Mouse (Mus musculus): ENCODE data around the gene Hikeshi. TPM values are rescaled to one million over a fixed set of nuclear protein-coding genes. Genes with fewer than 3 reads are reported as not detected.

Gene Hikeshi
- polyA plus RNA-seq, 1 experiment from 2014 or later, result 171 TPM

- no peak for DNase-seq (ENCODE audit: low spot score)
- 67% methylated on average over 7 of the region's 7 CpGs for WGBS
Measured at GRCm38 (mm10) chr7:89908421-89908820, 32.6 kb downstream of the Hikeshi start.

DNA sequence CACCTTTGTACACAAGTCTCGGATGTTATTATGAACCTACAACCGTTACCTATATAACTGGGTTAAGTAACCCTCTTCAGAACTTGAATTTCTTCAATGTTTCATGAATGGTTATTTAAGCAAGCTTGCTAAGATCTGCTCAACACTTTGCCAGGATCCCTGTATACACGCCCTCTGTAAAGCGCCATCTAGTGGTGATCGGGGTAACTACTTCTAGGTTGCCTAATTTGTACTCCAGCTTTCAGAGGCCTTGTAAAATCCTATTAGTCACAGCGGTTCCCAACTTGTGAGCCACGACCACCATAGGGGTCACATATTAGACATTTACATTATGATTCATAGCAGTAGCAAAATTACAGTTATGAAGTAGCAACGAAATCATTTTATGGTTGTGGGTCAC is 33.1 kb downstream of the Hikeshi start:
- Histone ChIP-seq H3K27me3 (ENCODE audit: low read depth, poor library complexity, severe bottlenecking) (no peaks in the 10 kb centered on the region), H3K4me3 (no peak overlapping the region), H3K9me3 (replicated peaks) (no peaks in the 10 kb centered on the region), H3K27ac (replicated peaks) (no peak overlapping the region), H3K36me3 (no peaks in the 10 kb centered on the region), H3K4me1 (peaks cover 12% of the 10 kb centered on the region)
- WGBS, result 19% methylated on average over 8 of the region's 8 CpGs
- peak; percentile 73 for DNase-seq (ENCODE audit: low spot score)

More at GRCm38 (mm10) chr7:89908421-89908820, 32.6 kb downstream of the Hikeshi start:
- peaks cover 7% of the 10 kb centered on the region for H3K4me1 ChIP-seq
- H3K9me3 ChIP-seq (replicated peaks), result no peaks in the 10 kb centered on the region
- H3K36me3 ChIP-seq, result no peaks in the 10 kb centered on the region
- no peaks in the 10 kb centered on the region for H3K27me3 ChIP-seq (ENCODE audit: low read depth, poor library complexity, severe bottlenecking)
- no peak overlapping the region for H3K4me3 ChIP-seq
- H3K27ac ChIP-seq (replicated peaks), result no peak overlapping the region

- DNase-seq (ENCODE audit: low spot score), result peak; percentile 54
- H3K36me3 ChIP-seq, result no peaks in the 10 kb centered on the region
- H3K27ac ChIP-seq (replicated peaks), result no peak within 1 kb of the TSS
- H3K9me3 ChIP-seq (replicated peaks), result no peaks in the 10 kb centered on the region
- H3K4me3 ChIP-seq, result peak within 1 kb of the TSS; percentile 39
- WGBS, result 33% methylated on average over 22 of the region's 22 CpGs
- peaks cover 13% of the 10 kb centered on the region for H3K4me1 ChIP-seq
- no peaks in the 10 kb centered on the region for H3K27me3 ChIP-seq (ENCODE audit: low read depth, poor library complexity, severe bottlenecking)
Measured at GRCm38 (mm10) chr7:89903442-89904343, 37.3 kb downstream of the Hikeshi start, which contains the start of gene Ccdc81. Gene Ccdc81 (minus strand): TSS chr7:89903629.

- Histone ChIP-seq H3K27me3 (ENCODE audit: low read depth, poor library complexity, severe bottlenecking) (no peaks in the 10 kb centered on the region), H3K27ac (replicated peaks) (no peak overlapping the region), H3K4me3 (peak overlapping the region; percentile 39; the same call in 1 of the 2 replicates), H3K9me3 (replicated peaks) (no peaks in the 10 kb centered on the region), H3K36me3 (no peaks in the 10 kb centered on the region), H3K4me1 (peaks cover 13% of the 10 kb centered on the region)
- whole genome bisulfite sequencing, result 88% methylated on average over 8 of the region's 8 CpGs
- no peak for DNase-seq (ENCODE audit: low spot score)
Measured at GRCm38 (mm10) chr7:89903007-89903406, 38.0 kb downstream of the Hikeshi start.

GRCm38 (mm10) chr7:89891856-89892255 is 49.1 kb downstream of the Hikeshi start:
- no peak for DNase-seq (ENCODE audit: low spot score)
- H3K27me3 ChIP-seq (ENCODE audit: low read depth, poor library complexity, severe bottlenecking), result no peaks in the 10 kb centered on the region
- no peaks in the 10 kb centered on the region for H3K36me3 ChIP-seq
- no peak overlapping the region for H3K4me3 ChIP-seq
- H3K27ac ChIP-seq (replicated peaks), result no peak overlapping the region
- no peaks in the 10 kb centered on the region for H3K4me1 ChIP-seq
- no peaks in the 10 kb centered on the region for H3K9me3 ChIP-seq (replicated peaks)
- 31% methylated on average over 4 of the region's 4 CpGs for WGBS

DNA sequence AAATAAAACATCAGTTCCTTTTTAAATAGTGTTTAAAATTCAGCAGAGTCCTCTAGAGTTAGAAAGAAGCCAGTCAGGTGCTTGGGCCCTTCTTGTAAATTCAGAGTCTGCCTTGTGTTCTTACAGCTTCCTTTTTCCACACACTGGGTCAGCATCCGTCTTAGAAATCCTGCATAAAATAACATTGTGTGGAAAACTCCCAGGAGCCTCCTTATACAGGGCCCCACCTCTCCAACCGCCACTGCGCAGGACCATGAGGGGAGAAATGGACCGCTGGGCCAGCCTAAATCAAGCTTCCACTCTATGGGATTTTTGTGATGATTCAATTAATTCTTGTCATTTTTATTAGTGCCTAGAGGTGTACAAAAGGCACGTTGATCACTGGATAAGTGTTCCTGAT is 49.6 kb downstream of the Hikeshi start:
- Histone ChIP-seq H3K4me3 (no peak overlapping the region), H3K36me3 (no peaks in the 10 kb centered on the region), H3K27me3 (ENCODE audit: low read depth, poor library complexity, severe bottlenecking) (no peaks in the 10 kb centered on the region), H3K9me3 (replicated peaks) (no peaks in the 10 kb centered on the region), H3K4me1 (no peaks in the 10 kb centered on the region), H3K27ac (replicated peaks) (no peak overlapping the region)
- DNase-seq (ENCODE audit: low spot score), result no peak
- 84% methylated on average over 5 of the region's 5 CpGs for WGBS

- H3K9me3 ChIP-seq (replicated peaks), result no peaks in the 10 kb centered on the region
- no peak overlapping the region for H3K27ac ChIP-seq (replicated peaks)
- no peaks in the 10 kb centered on the region for H3K36me3 ChIP-seq
- no peaks in the 10 kb centered on the region for H3K27me3 ChIP-seq (ENCODE audit: low read depth, poor library complexity, severe bottlenecking)
- no peak overlapping the region for H3K4me3 ChIP-seq
- 82% methylated on average over 3 of the region's 3 CpGs for WGBS
- no peak for DNase-seq (ENCODE audit: low spot score)
- no peaks in the 10 kb centered on the region for H3K4me1 ChIP-seq
Measured at GRCm38 (mm10) chr7:89884551-89884950, 56.5 kb downstream of the Hikeshi start.

DNA sequence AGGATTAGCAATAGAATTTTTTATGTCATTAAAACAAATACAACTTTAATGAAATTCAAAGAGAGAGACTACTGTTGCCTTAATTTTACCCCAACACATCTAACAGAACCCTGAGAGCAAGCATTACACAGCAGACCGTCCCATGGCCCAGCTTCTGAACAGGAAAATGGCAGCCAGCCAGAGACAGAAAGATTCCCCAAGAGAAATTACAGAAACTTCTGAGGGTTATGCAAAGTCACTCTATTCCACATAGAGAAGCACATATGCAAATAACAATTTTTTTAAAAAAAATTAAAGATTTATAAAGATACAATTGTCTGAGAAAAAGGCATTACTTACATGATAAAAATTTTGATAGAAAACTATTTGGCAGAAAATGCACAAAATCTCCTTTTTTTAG is 61.3 kb downstream of the Hikeshi start:
- WGBS, result 86% methylated on average over 1 of the region's 1 CpGs
- no peak for DNase-seq (ENCODE audit: low spot score)
- Histone ChIP-seq H3K4me3 (no peak overlapping the region), H3K36me3 (no peaks in the 10 kb centered on the region), H3K27me3 (ENCODE audit: low read depth, poor library complexity, severe bottlenecking) (no peaks in the 10 kb centered on the region), H3K4me1 (no peaks in the 10 kb centered on the region), H3K9me3 (replicated peaks) (no peaks in the 10 kb centered on the region), H3K27ac (replicated peaks) (no peak overlapping the region)

Other genes with a start within 250 kb of the Hikeshi start
- 0.06 and 0.10 TPM in 2 replicates for gene Ccdc81, start 37.6 kb downstream of the Hikeshi start, polyA plus RNA-seq (2016; fragmentation: Nextera tagmentation; extraction: Ambion mirVana)
- gene Eed, start 39.8 kb upstream of the Hikeshi start, polyA plus RNA-seq (2016; fragmentation: Nextera tagmentation; extraction: Ambion mirVana), result 71.6 and 86.7 TPM in 2 replicates
- gene Picalm, start 189.0 kb upstream of the Hikeshi start, polyA plus RNA-seq (2016; fragmentation: Nextera tagmentation; extraction: Ambion mirVana), result 23.5 and 28.1 TPM in 2 replicates

Measured in midbrain, embryonic 10.5 days (tissue).